Mouse (Mus musculus) midbrain, postnatal 0 days (tissue): ENCODE data around the gene Cpm. TPM values are rescaled to one million over a fixed set of nuclear protein-coding genes. Genes with fewer than 3 reads are reported as not detected.
"Not testable (repeated sequence)": the region's sequence is repeated elsewhere in the genome, so short reads cannot be mapped to it uniquely, and the experiment has no call there.

Source experiments
- ATAC-seq: fragments of 200-750 bp; cut with Nextera tagmentation; 2 replicates; pipeline ENCODE4 v1.8.0; 2017; ENCODE audit warnings: moderate number of reproducible peaks, mild to moderate bottlenecking, moderate TSS enrichment, moderate library complexity; ENCODE audit not compliant: low FRiP score
- DNase-seq: peaks from one replicate; pipeline ENCODE4 v3.0.0-alpha.2; 2015; ENCODE audit warnings: low spot score
- H3K27ac ChIP-seq: fragments of 300-500 bp; sonication (generic); 2 replicates; pipeline ENCODE4 v1.5.1; 2014; ENCODE audit warnings: low read depth, mild to moderate bottlenecking, low read length, mixed read lengths
- H3K27me3 ChIP-seq: fragments of 300-500 bp; sonication (generic); 2 replicates; pipeline ENCODE4 v1.6.1; 2014; ENCODE audit warnings: low read length, control low read depth, mixed read lengths; ENCODE audit not compliant: insufficient read depth
- H3K36me3 ChIP-seq: fragments of 300-500 bp; sonication (generic); 2 replicates; pipeline ENCODE4 v1.6.1; 2014; ENCODE audit warnings: low read length, control low read depth, mixed read lengths; ENCODE audit not compliant: insufficient read depth
- H3K4me1 ChIP-seq: fragments of 300-500 bp; sonication (generic); 2 replicates; pipeline ENCODE4 v1.6.1; 2014; ENCODE audit warnings: mild to moderate bottlenecking, control low read depth, antibody characterized with exemption, low read length, mixed read lengths; ENCODE audit not compliant: insufficient read depth
- H3K4me2 ChIP-seq: fragments of 300-500 bp; sonication (generic); 2 replicates; pipeline ENCODE4 v1.6.1; 2014; ENCODE audit warnings: low read depth, mild to moderate bottlenecking, low read length, mixed read lengths; ENCODE audit not compliant: poor library complexity, severe bottlenecking
- H3K4me3 ChIP-seq: fragments of 300-500 bp; sonication (generic); 2 replicates; pipeline ENCODE4 v1.5.1; 2014; ENCODE audit warnings: low read depth, mild to moderate bottlenecking, low read length, moderate library complexity
- H3K9ac ChIP-seq: fragments of 300-500 bp; sonication (generic); replicated peaks from 2 replicates; pipeline ENCODE4 v1.6.1; 2014; ENCODE audit warnings: mild to moderate bottlenecking, low read length, moderate library complexity, mixed read lengths; ENCODE audit not compliant: poor library complexity, severe bottlenecking
- H3K9me3 ChIP-seq: fragments of 300-500 bp; sonication (generic); 2 replicates; pipeline ENCODE4 v1.6.1; 2016; ENCODE audit warnings: low read length, control low read depth
- CTCF ChIP-seq: IDR thresholded peaks from 2 replicates; pipeline ENCODE4 v1.5.1; 2016; ENCODE audit warnings: antibody characterized with exemption, mild to moderate bottlenecking
- WGBS: fragments of 180-500 bp; shearing (Covaris S2); extraction: QIAGEN DNeasy Blood & Tissue Kit; methylation state at CpG from one replicate; pipeline ENCODE4 v1.1.7; 2014; 5-methylcytosine and 5-hydroxymethylcytosine counted together
- polyA plus RNA-seq: library from polyadenylated mRNA; unstranded; fragments of >200 nt; fragmentation: Nextera tagmentation; extraction: Ambion mirVana; gene quantifications from 2 replicates; pipeline ENCODE4 v1.2.1, GENCODE M21; 2015
- total RNA-seq: library from RNA; depleted of rRNA; stranded (reverse); fragments of >200 nt; gene quantifications from 2 replicates; pipeline ENCODE4 v1.2.3, GENCODE M21; 2014

Cpm gene
- total and polyA plus RNA-seq, 2 experiments from 2014 or later = 3.9 to 7.9 TPM

- DNase-seq (no peak), ATAC-seq (no peak)
- Histone ChIP-seq H3K9me3 (no peaks in the 10 kb centered on the region), H3K27me3 (no peaks in the 10 kb centered on the region), H3K4me2 (no peak overlapping the region), H3K4me3 (no peak overlapping the region), H3K9ac (no peak overlapping the region), H3K4me1 (no peaks in the 10 kb centered on the region), H3K36me3 (no peaks in the 10 kb centered on the region), H3K27ac (no peak overlapping the region)
- no peak for TF ChIP-seq CTCF
- WGBS = 68% methylated on average over 10 of the region's 10 CpGs
Measured at GRCm38 (mm10) chr10:117587335-117587734, 42.0 kb upstream of the Cpm start.

DNA sequence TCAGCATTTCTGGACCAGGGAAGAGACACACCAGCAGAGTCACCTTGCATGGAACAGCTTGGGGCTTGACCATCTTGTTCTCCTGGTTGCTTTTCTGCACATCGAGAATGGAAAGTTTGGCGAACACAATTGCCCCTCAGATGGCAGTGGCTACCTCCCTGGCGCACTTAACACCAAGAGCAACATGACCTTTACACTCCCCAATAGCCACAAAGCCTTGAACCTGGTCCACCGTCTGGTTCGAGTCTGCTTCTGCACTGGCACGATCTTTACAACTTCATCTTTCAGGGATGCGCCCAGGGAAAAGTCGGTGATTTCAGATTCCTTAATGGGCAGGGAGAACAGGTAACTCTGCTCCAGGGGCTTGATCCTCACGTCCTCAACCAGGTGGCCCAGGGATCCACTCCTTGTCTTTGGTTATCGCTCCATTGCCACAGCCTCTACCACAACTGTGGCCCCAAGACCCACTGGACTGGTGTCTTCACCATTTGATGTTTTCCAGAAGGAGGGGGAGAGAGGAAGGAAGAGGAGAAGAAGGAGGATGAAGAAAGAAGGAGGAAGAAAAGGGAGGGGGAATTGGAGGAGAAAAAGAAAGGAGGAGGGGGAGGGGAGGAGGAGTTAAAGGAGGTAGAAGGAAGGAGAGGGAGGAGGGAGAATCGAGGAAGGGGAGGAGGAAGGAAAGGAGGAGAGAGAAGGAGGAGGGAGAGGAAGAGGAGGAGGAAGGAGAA lies 40.7 kb upstream of the Cpm start:
- ATAC-seq, H3K4me2 ChIP-seq: not testable (repeated sequence)

GRCm38 (mm10) chr10:117589144-117589940 lies 40.0 kb upstream of the Cpm start:
- Histone ChIP-seq H3K4me2 (no peak overlapping the region), H3K27me3 (no peaks in the 10 kb centered on the region), H3K36me3 (no peaks in the 10 kb centered on the region), H3K4me1 (no peaks in the 10 kb centered on the region), H3K9me3 (no peaks in the 10 kb centered on the region), H3K4me3 (no peak overlapping the region), H3K27ac (no peak overlapping the region), H3K9ac (no peak overlapping the region)
- WGBS = 89% methylated on average over 8 of the region's 8 CpGs
- no peak for ATAC-seq
- TF ChIP-seq CTCF = no peak
- no peak for DNase-seq

More for the DNA sequence above, 40.7 kb upstream of the Cpm start:
- 92% methylated on average over 11 of the region's 11 CpGs for WGBS
- H3K36me3 ChIP-seq, H3K27me3 ChIP-seq, H3K9ac ChIP-seq, H3K9me3 ChIP-seq, H3K27ac ChIP-seq, H3K4me1 ChIP-seq, H3K4me3 ChIP-seq, DNase-seq: not testable (repeated sequence)

DNA sequence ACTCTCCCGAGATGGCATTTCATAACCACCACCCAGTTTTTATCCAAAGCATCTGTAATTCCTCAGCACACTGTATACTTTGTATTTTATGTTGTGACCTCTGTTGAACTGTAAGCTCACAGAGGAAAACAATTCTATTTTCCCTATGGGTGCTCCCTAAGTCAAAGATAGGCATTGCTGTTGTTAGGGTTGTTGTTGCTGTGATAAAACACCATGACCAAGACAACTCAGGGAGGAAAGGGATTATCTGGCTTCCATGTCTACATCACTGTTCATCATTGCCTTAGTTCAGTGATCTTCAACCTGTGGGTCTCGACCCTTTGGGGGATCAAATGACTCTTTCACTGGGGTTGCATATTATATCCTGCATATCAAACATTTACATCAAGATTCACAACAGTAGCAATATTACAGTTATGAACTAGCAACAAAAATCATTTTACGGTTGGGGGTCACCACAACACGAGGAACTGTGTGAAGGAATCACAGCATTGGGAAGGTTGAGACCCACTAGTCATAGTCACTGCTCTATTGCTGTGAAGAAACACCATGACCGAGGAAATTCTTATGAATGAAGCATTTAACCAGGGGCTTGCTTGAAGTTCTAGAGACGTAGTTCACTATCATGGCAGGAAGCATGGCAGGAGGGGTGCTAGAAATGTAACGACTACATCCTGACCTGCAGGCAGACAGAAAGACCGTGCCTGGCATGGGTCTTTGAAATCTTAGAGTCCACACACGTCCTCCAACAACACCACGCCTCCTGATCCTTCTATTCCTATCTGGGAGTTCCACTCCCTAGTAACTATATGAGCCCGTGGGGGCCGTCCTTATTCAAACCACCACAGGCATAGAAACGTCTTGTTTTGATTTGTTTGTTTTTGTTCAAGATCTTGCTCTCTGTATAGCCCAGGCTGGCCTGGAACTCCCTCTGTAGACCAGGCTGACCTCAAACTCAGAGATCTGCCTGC lies 38.7 kb upstream of the Cpm start:
- no peak overlapping the region for H3K4me3 ChIP-seq
- DNase-seq (no peak), ATAC-seq (no peak)
- 84% methylated on average over 13 of the region's 13 CpGs for WGBS
- H3K4me1 ChIP-seq = no peaks in the 10 kb centered on the region
- H3K27me3 ChIP-seq = no peaks in the 10 kb centered on the region
- no peak for TF ChIP-seq CTCF
- H3K9me3 ChIP-seq = no peaks in the 10 kb centered on the region
- no peak overlapping the region for H3K9ac ChIP-seq
- H3K27ac ChIP-seq = no peak overlapping the region
- no peaks in the 10 kb centered on the region for H3K36me3 ChIP-seq
- no peak overlapping the region for H3K4me2 ChIP-seq

GRCm38 (mm10) chr10:117591766-117592165 lies 37.5 kb upstream of the Cpm start:
- TF ChIP-seq CTCF = no peak
- Histone ChIP-seq H3K9me3 (no peaks in the 10 kb centered on the region), H3K27ac (no peak overlapping the region), H3K4me1 (no peaks in the 10 kb centered on the region), H3K27me3 (no peaks in the 10 kb centered on the region), H3K9ac (no peak overlapping the region), H3K4me2 (no peak overlapping the region), H3K4me3 (no peak overlapping the region), H3K36me3 (no peaks in the 10 kb centered on the region)
- ATAC-seq = no peak
- WGBS = 74% methylated on average over 9 of the region's 9 CpGs
- DNase-seq = no peak
